Mouse (Mus musculus) heart, adult 9 months (tissue): Measurements from ENCODE around the gene Gpr107.

Experiments
- DNase-seq, 2 experiments: peaks; one replicate each; pipeline ENCODE4 v3.0.0; 2022; ENCODE audit warnings: low spot score in 2 of 2

The Gpr107 gene

GRCm38 (mm10) chr2:31151892-31152812 lies at the start of gene Gpr107:
Gene Gpr107, plus strand, starts transcription at chr2:31152316.
- peak; percentile 83 to 84 for DNase-seq

GRCm38 (mm10) chr2:31103321-31103720 lies 48.8 kb upstream of the Gpr107 start:
- no peak for DNase-seq

DNA sequence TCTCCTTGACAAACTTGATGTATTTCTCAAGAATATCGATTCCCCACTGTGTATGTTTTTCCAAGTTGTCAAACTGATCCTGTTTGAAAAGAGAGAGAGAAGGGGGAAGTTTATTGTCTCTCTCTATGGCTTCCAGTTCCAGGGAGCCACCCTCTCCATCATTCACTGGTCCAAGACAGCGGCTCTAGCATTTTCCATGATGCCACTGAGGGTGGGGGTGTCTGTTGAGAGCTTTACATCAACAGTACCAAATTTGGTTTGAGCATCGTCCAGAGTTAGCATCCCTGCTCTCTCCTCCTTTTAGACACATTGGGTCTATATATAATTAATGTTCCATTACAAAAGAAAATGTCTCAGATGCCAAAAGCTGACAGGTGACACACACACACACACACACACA lies 46.8 kb upstream of the Gpr107 start:
- DNase-seq = no peak

- no peak for DNase-seq
Measured at GRCm38 (mm10) chr2:31106004-31106403, 46.1 kb upstream of the Gpr107 start.

DNA sequence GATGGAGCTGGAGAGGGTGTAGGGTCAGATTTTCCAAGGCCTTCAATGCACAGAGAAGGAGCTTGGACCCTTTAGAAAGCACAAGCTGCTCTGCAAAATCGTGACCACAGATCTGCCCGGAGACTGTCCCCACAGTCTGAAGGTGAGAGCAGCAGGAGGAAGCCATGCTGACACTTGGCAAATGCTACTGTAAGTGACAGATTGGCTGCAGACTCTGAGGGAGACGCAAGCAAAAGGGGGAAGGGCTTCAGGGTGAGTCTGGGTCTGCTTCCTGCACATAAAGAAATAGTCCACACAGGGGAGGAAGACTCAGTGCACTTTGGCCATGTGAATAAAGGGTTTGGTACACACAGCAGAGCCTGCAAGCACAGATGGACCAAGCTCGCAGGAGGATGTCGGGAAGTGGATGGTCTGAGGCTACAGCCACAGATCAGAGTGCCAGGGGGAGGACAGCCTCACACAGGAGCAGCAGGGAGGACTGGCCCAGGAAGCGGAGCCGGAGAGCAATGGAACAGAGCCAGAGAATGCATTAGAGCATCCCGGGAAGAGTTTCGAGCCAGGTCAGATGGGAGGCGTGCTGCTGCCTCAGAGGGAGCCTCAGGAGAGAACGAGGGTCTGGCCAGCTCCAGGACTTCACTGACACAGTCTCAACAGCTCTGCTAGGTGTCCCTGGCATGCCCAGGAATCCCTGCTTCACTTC lies 45.3 kb upstream of the Gpr107 start:
- peak in 1 of 2 experiments; percentile 58 for DNase-seq

- no peak for DNase-seq
Measured at GRCm38 (mm10) chr2:31108186-31108585, 43.9 kb upstream of the Gpr107 start.

GRCm38 (mm10) chr2:31109960-31110548 lies 42.1 kb upstream of the Gpr107 start:
- no peak for DNase-seq

- DNase-seq = no peak
Measured at GRCm38 (mm10) chr2:31111685-31112084, 40.4 kb upstream of the Gpr107 start.

- DNase-seq = no peak
Measured at GRCm38 (mm10) chr2:31114205-31114604, 37.9 kb upstream of the Gpr107 start.

GRCm38 (mm10) chr2:31115091-31115942 lies 36.8 kb upstream of the Gpr107 start:
- no peak for DNase-seq

DNA sequence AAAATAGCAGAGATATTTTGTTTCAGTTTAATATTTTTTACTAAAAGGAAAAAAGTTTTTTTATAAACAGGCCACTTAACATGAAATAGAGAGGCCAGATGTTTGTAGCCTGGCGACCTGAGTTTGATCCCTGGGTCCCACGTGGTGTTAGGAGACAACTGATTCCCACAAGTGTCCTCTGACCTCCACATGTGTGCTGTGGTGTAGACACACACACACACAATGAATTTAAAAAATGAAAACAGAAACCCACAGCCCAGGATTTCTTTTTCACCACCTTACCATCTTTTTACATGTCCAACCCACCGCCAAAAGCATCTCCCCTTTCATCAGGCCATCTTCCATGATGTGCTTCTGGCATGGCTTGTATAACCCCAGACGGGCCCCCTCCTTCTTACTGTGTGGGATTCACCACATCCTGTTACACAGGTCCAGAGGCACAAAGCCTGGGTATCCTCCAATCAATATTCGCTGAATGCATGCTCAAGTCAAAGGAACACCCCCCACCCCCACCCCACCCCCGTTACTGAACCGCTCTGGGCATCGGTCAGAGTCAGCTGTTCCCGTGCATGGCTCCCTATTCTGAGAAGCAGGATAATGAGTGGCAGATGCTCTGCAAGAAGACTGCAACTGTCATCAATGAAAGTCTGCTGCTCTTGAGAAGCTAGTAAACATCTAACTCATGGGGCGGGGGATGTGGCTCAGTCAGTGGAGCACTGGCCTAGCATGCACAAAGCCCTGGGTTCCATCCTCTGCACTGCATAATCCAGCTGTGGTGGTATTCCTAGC lies 36.0 kb upstream of the Gpr107 start:
- no peak for DNase-seq

DNA sequence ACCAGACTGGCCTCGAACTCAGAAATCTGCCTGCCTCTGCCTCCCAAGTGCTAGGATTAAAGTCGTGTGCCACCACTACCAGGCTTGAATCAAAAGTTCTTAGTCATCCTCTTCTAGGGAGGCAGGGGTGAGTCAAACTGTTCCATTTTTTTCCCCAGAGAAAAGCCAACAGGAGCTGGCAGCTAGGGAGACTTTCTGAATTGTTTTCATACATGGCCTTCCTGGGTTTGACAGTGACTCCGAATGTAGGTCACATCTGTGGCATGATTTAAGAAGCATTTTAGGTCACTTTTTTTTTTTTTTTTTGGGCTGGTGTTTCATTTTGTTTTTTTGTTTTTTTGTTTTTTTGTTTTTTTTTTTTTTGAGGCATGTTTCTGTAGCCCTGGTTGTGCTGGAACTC lies 33.9 kb upstream of the Gpr107 start:
- DNase-seq = no peak

GRCm38 (mm10) chr2:31118639-31119380 lies 33.3 kb upstream of the Gpr107 start:
- no peak for DNase-seq

- peak; percentile 74 to 77 for DNase-seq
Measured at GRCm38 (mm10) chr2:31119795-31120194, 32.3 kb upstream of the Gpr107 start.

- no peak for DNase-seq
Measured at GRCm38 (mm10) chr2:31121131-31121693, 30.9 kb upstream of the Gpr107 start.

DNA sequence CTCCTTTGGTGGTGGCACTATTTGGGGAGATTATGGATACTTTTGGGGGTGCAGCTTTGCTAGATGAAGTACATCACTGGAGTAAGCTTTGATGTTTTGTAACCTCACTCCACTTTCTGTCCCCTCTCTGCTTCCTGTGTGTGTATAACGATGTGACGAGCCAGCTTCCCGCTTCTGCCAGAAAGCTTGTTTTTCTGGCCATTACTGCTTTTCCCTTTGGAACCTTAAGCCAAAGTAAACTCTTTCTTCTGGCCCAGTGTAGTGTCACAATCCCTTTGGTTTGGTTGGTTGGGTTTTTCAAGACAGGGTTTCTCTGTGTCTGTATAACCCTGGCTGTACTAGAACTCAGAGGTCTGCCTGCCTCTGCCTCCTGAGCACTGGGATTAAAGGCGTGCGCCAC lies 29.3 kb upstream of the Gpr107 start:
- DNase-seq = no peak

DNA sequence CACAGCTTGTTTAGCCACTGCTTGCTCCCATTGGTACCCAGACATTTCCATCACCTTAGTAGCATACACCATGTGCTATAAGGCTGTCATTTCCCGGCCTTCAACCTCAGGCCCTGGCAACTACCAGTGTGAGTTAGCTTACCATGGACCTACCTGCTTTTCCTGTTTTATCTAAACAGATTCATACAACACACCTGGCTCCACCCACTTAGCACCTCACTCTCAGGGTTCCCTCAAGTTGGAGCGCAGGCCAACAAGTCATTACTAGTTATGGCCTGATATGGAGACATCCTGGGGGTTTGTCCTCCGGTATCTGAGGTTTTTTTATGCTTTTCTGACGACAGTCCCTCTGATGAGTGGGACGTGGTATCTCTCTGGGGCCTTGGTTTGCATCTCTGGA lies 28.6 kb upstream of the Gpr107 start:
- DNase-seq = no peak

GRCm38 (mm10) chr2:31124694-31125093 lies 27.4 kb upstream of the Gpr107 start:
- DNase-seq = no peak

GRCm38 (mm10) chr2:31125156-31125555 lies 27.0 kb upstream of the Gpr107 start:
- no peak for DNase-seq

GRCm38 (mm10) chr2:31126048-31126447 lies 26.1 kb upstream of the Gpr107 start:
- DNase-seq = no peak
